Mouse (Mus musculus): ENCODE measurements around the gene Shc1. TPM values are rescaled to one million over a fixed set of nuclear protein-coding genes. Genes with fewer than 3 reads are reported as not detected.

Shc1 gene
- polyA plus RNA-seq, 1 experiment from 2014 or later: 14.3 TPM

GRCm38 (mm10) chr3:89392871-89393311, 25.4 kb upstream of the Shc1 start:
- peaks cover 68% of the 10 kb centered on the region for H3K4me1 ChIP-seq
- ATAC-seq (replicated peaks): no peak
- peak overlapping the region; percentile 46 for H3K4me3 ChIP-seq
- no peak overlapping the region for H3K27ac ChIP-seq (replicated peaks)
- no peaks in the 10 kb centered on the region for H3K9me3 ChIP-seq
- under 1% methylated on average over 21 of the region's 24 CpGs for WGBS
- peaks cover 5% of the 10 kb centered on the region; the same call in 1 of the 2 replicates for H3K27me3 ChIP-seq
- H3K9ac ChIP-seq (replicated peaks): 0 out of 2 replicates have a peak overlapping the region, but pooled peaks have one; percentile 48
- H3K4me2 ChIP-seq (replicated peaks): peak overlapping the region; percentile 94
- H3K36me3 ChIP-seq: no peaks in the 10 kb centered on the region

GRCm38 (mm10) chr3:89393605-89394004, 24.6 kb upstream of the Shc1 start:
- Histone ChIP-seq H3K4me1 (peaks cover 61% of the 10 kb centered on the region), H3K27me3 (peaks cover 5% of the 10 kb centered on the region; the same call in 1 of the 2 replicates), H3K4me3 (peak overlapping the region; percentile 46), H3K27ac (replicated peaks) (peak overlapping the region; percentile 64), H3K9me3 (no peaks in the 10 kb centered on the region), H3K4me2 (replicated peaks) (peak overlapping the region; percentile 94), H3K9ac (replicated peaks) (peak overlapping the region; percentile 42), H3K36me3 (no peaks in the 10 kb centered on the region)
- 0% methylated on average over 15 of the region's 15 CpGs for WGBS
- ATAC-seq (replicated peaks): peak; percentile 92

- peak; percentile 45 for ATAC-seq (replicated peaks)
These were observed 24.0 kb upstream of the Shc1 start, which contains the start of gene Zbtb7b for GRCm38 (mm10) chr3:89394006-89394893. Zbtb7b (minus strand) TSS chr3:89394776.

GRCm38 (mm10) chr3:89394894-89395256, 23.4 kb upstream of the Shc1 start:
- peak overlapping the region; percentile 46 for H3K4me3 ChIP-seq
- H3K9ac ChIP-seq (replicated peaks): 0 out of 2 replicates have a peak overlapping the region, but pooled peaks have one; percentile 5
- peaks cover 61% of the 10 kb centered on the region for H3K4me1 ChIP-seq

More at GRCm38 (mm10) chr3:89394006-89394893, 24.0 kb upstream of the Shc1 start, which contains the start of gene Zbtb7b:
- 0% methylated on average over 39 of the region's 42 CpGs for WGBS
- Histone ChIP-seq H3K4me3 (peak within 1 kb of the TSS; percentile 46), H3K9ac (replicated peaks) (peak within 1 kb of the TSS; percentile 42), H3K27me3 (peaks cover 5% of the 10 kb centered on the region; the same call in 1 of the 2 replicates), H3K4me1 (peaks cover 61% of the 10 kb centered on the region), H3K27ac (replicated peaks) (peak within 1 kb of the TSS; percentile 64), H3K9me3 (no peaks in the 10 kb centered on the region), H3K36me3 (no peaks in the 10 kb centered on the region), H3K4me2 (replicated peaks) (peak within 1 kb of the TSS; percentile 94)

GRCm38 (mm10) chr3:89395419-89395805, 22.8 kb upstream of the Shc1 start:
- Histone ChIP-seq H3K4me3 (peak overlapping the region; percentile 46; the same call in 1 of the 2 replicates), H3K9me3 (no peaks in the 10 kb centered on the region), H3K4me1 (peaks cover 57% of the 10 kb centered on the region), H3K27ac (replicated peaks) (no peak overlapping the region), H3K27me3 (peaks cover 5% of the 10 kb centered on the region; the same call in 1 of the 2 replicates), H3K9ac (replicated peaks) (no peak overlapping the region), H3K36me3 (0 out of 2 replicates have a peak, but pooled peaks cover 3% of the 10 kb centered on the region), H3K4me2 (replicated peaks) (peak overlapping the region; percentile 94)
- ATAC-seq (replicated peaks): no peak
- 5% methylated on average over 10 of the region's 10 CpGs for WGBS

More at GRCm38 (mm10) chr3:89394894-89395256, 23.4 kb upstream of the Shc1 start:
- Histone ChIP-seq H3K36me3 (0 out of 2 replicates have a peak, but pooled peaks cover 1% of the 10 kb centered on the region), H3K9me3 (no peaks in the 10 kb centered on the region), H3K27ac (replicated peaks) (no peak overlapping the region), H3K27me3 (peaks cover 5% of the 10 kb centered on the region; the same call in 1 of the 2 replicates), H3K4me2 (replicated peaks) (peak overlapping the region; percentile 94)
- no peak for ATAC-seq (replicated peaks)
- WGBS: under 1% methylated on average over 11 of the region's 12 CpGs

- Histone ChIP-seq H3K27ac (replicated peaks) (no peak overlapping the region), H3K4me3 (peak overlapping the region; percentile 41), H3K9ac (replicated peaks) (peak overlapping the region; percentile 32), H3K4me1 (peaks cover 52% of the 10 kb centered on the region), H3K4me2 (replicated peaks) (peak overlapping the region; percentile 94), H3K9me3 (no peaks in the 10 kb centered on the region), H3K36me3 (peaks cover 4% of the 10 kb centered on the region; the same call in 1 of the 2 replicates), H3K27me3 (peaks cover 5% of the 10 kb centered on the region; the same call in 1 of the 2 replicates)
- no peak for ATAC-seq (replicated peaks)
- WGBS: under 1% methylated on average over 43 of the region's 44 CpGs
These were observed 22.2 kb upstream of the Shc1 start for GRCm38 (mm10) chr3:89395806-89396653.

- H3K27me3 ChIP-seq: peaks cover 5% of the 10 kb centered on the region; the same call in 1 of the 2 replicates
- no peak overlapping the region for H3K27ac ChIP-seq (replicated peaks)
- H3K4me2 ChIP-seq (replicated peaks): peak overlapping the region; percentile 94
- ATAC-seq (replicated peaks): no peak
- H3K9ac ChIP-seq (replicated peaks): peak overlapping the region; percentile 32; the same call in 1 of the 2 replicates
- peaks cover 46% of the 10 kb centered on the region for H3K4me1 ChIP-seq
- H3K9me3 ChIP-seq: no peaks in the 10 kb centered on the region
- H3K36me3 ChIP-seq: peaks cover 8% of the 10 kb centered on the region; the same call in 1 of the 2 replicates
- 0% methylated on average over 4 of the region's 4 CpGs for WGBS
- peak overlapping the region; percentile 41 for H3K4me3 ChIP-seq
These were observed 21.6 kb upstream of the Shc1 start for GRCm38 (mm10) chr3:89396654-89397005.

GRCm38 (mm10) chr3:89401329-89401728, 16.9 kb upstream of the Shc1 start:
- ATAC-seq (replicated peaks): no peak
- Histone ChIP-seq H3K9me3 (no peaks in the 10 kb centered on the region), H3K4me1 (peaks cover 4% of the 10 kb centered on the region), H3K27me3 (0 out of 2 replicates have a peak, but pooled peaks cover under 1% of the 10 kb centered on the region), H3K4me2 (replicated peaks) (no peak overlapping the region), H3K9ac (replicated peaks) (no peak overlapping the region), H3K36me3 (peaks cover 36% of the 10 kb centered on the region), H3K4me3 (no peak overlapping the region), H3K27ac (replicated peaks) (no peak overlapping the region)
- WGBS: 91% methylated on average over 7 of the region's 7 CpGs

GRCm38 (mm10) chr3:89402693-89403092, 15.6 kb upstream of the Shc1 start, which contains the start of gene Lenep:
Lenep (minus strand) TSS chr3:89402793.
- H3K27me3 ChIP-seq: no peaks in the 10 kb centered on the region
- no peak within 1 kb of the TSS for H3K27ac ChIP-seq (replicated peaks)
- H3K4me2 ChIP-seq (replicated peaks): no peak within 1 kb of the TSS
- ATAC-seq (replicated peaks): no peak
- H3K9ac ChIP-seq (replicated peaks): no peak within 1 kb of the TSS
- WGBS: 76% methylated on average over 5 of the region's 5 CpGs
- H3K36me3 ChIP-seq: peaks cover 42% of the 10 kb centered on the region
- no peaks in the 10 kb centered on the region for H3K9me3 ChIP-seq
- H3K4me3 ChIP-seq: no peak within 1 kb of the TSS
- H3K4me1 ChIP-seq: peaks cover 4% of the 10 kb centered on the region; the same call in 1 of the 2 replicates

GRCm38 (mm10) chr3:89406887-89407286, 11.4 kb upstream of the Shc1 start:
- H3K9me3 ChIP-seq: no peaks in the 10 kb centered on the region
- ATAC-seq (replicated peaks): no peak
- H3K4me1 ChIP-seq: peaks cover 14% of the 10 kb centered on the region
- 85% methylated on average over 6 of the region's 6 CpGs for WGBS
- H3K27ac ChIP-seq (replicated peaks): no peak overlapping the region
- H3K4me2 ChIP-seq (replicated peaks): no peak overlapping the region
- peaks cover 31% of the 10 kb centered on the region for H3K36me3 ChIP-seq
- H3K27me3 ChIP-seq: no peaks in the 10 kb centered on the region
- H3K9ac ChIP-seq (replicated peaks): no peak overlapping the region
- H3K4me3 ChIP-seq: no peak overlapping the region

- H3K4me2 ChIP-seq (replicated peaks): no peak overlapping the region
- no peaks in the 10 kb centered on the region for H3K9me3 ChIP-seq
- peaks cover 19% of the 10 kb centered on the region for H3K4me1 ChIP-seq
- no peak overlapping the region for H3K9ac ChIP-seq (replicated peaks)
- peaks cover 19% of the 10 kb centered on the region; the same call in 1 of the 2 replicates for H3K36me3 ChIP-seq
- no peak overlapping the region for H3K4me3 ChIP-seq
- no peak for ATAC-seq (replicated peaks)
- H3K27ac ChIP-seq (replicated peaks): no peak overlapping the region
- WGBS: 72% methylated on average over 16 of the region's 16 CpGs
- H3K27me3 ChIP-seq: no peaks in the 10 kb centered on the region
These were observed 9.8 kb upstream of the Shc1 start for GRCm38 (mm10) chr3:89408448-89408847.
